Mouse (Mus musculus): Measurements from ENCODE around the gene Pdcd4.

Pdcd4 gene

DNA sequence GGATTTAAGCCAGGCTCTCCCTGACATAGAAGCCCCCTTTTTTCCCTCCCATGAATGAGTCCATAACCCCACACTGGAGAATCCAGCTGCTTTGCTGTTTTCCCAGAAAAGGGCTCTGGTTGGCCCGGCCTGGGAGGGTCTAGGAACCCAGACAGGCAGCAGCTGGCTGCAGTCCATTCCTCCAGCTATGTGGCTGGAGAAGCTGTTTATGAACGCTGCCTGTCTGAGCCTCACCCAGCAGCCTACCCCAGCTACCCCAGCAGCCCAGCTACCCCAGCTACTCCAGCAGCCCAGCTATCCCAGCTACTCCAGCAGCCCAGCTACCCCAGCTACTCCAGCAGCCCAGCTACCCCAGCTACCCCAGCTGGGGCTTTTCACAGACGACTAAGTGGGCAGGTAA lies at the start of gene Pdcd4:
Gene Pdcd4 (plus strand): TSS at position 171 of the 400 bp plus-strand sequence.
- no peaks in the 10 kb centered on the region for H3K27me3 ChIP-seq (ENCODE audit: insufficient read depth, low read length)
- no peaks in the 10 kb centered on the region for H3K9me3 ChIP-seq (ENCODE audit: low read length)
- no peak within 1 kb of the TSS for H3K4me3 ChIP-seq (replicated peaks; ENCODE audit: low read length)
- H3K4me1 ChIP-seq (replicated peaks; ENCODE audit: low read depth, low read length): peaks cover 3% of the 10 kb centered on the region; the same call in 1 of the 2 replicates
- H3K36me3 ChIP-seq (ENCODE audit: insufficient read depth, low read length): no peaks in the 10 kb centered on the region
- TF ChIP-seq NANOG (IDR thresholded peaks at IDR 0.05; ENCODE audit: borderline replicate concordance, low read length): no peak
- no peak for TF ChIP-seq POU5F1 (IDR thresholded peaks at IDR 0.05; ENCODE audit: borderline replicate concordance, low read length)
- TF ChIP-seq CTCF (conservative IDR thresholded peaks at IDR 0.05; ENCODE audit: low read length): no peak

GRCm38 (mm10) chr19:53843972-53844371 lies 48.1 kb upstream of the Pdcd4 start:
- no peaks in the 10 kb centered on the region for H3K36me3 ChIP-seq (ENCODE audit: insufficient read depth, low read length)
- H3K9me3 ChIP-seq (ENCODE audit: low read length): peaks cover 3% of the 10 kb centered on the region; the same call in 1 of the 2 replicates
- H3K27me3 ChIP-seq (ENCODE audit: insufficient read depth, low read length): peaks cover 14% of the 10 kb centered on the region
- no peak for TF ChIP-seq CTCF (conservative IDR thresholded peaks at IDR 0.05; ENCODE audit: low read length)
- H3K4me1 ChIP-seq (replicated peaks; ENCODE audit: low read depth, low read length): no peaks in the 10 kb centered on the region; the same call in 1 of the 2 replicates
- no peak overlapping the region for H3K4me3 ChIP-seq (replicated peaks; ENCODE audit: low read length)

DNA sequence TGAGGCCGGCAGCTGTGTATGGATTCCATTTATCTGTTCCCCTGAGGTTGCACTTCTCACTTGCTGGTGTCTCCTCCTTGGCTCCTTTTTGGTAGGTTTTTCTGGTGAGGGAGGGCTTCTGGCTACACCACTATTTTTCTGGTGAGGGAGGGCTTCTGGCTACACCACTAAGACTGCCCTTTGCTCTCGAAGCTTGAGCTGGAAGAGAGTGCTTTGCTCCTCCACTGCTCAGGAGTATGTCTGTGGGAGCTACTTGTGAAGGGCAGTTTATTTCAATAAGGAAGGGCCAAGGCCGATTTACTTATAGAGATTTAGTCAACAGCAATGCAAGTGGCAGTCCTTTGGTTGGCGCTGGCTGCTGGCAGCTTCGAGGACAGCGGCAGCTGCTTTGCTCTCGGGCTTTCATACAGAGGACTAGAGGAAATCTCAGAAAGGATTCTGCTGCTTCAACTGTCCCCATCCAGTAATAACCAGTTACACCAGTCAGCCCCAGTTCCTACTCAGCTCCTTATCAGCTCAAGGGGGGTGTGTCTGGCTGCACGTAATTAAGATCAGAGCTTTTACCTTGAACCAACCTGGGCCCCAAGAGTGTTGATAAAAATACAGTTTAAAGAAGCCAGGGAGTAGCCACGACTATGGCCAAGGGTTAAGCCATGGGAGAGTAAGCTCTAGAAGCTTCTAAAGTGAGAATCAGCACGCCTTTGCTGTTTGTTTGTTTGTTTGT lies 43.6 kb upstream of the Pdcd4 start:
- Histone ChIP-seq H3K4me3 (replicated peaks; ENCODE audit: low read length) (no peak overlapping the region), H3K36me3 (ENCODE audit: insufficient read depth, low read length) (no peaks in the 10 kb centered on the region), H3K27me3 (ENCODE audit: insufficient read depth, low read length) (peaks cover 12% of the 10 kb centered on the region), H3K9me3 (ENCODE audit: low read length) (peaks cover 3% of the 10 kb centered on the region; the same call in 1 of the 2 replicates), H3K4me1 (replicated peaks; ENCODE audit: low read depth, low read length) (0 out of 2 replicates have a peak, but pooled peaks cover 11% of the 10 kb centered on the region)
- TF ChIP-seq POU5F1 (IDR thresholded peaks at IDR 0.05; ENCODE audit: borderline replicate concordance, low read length) (no peak), CTCF (conservative IDR thresholded peaks at IDR 0.05; ENCODE audit: low read length) (no peak), NANOG (IDR thresholded peaks at IDR 0.05; ENCODE audit: borderline replicate concordance, low read length) (no peak)

DNA sequence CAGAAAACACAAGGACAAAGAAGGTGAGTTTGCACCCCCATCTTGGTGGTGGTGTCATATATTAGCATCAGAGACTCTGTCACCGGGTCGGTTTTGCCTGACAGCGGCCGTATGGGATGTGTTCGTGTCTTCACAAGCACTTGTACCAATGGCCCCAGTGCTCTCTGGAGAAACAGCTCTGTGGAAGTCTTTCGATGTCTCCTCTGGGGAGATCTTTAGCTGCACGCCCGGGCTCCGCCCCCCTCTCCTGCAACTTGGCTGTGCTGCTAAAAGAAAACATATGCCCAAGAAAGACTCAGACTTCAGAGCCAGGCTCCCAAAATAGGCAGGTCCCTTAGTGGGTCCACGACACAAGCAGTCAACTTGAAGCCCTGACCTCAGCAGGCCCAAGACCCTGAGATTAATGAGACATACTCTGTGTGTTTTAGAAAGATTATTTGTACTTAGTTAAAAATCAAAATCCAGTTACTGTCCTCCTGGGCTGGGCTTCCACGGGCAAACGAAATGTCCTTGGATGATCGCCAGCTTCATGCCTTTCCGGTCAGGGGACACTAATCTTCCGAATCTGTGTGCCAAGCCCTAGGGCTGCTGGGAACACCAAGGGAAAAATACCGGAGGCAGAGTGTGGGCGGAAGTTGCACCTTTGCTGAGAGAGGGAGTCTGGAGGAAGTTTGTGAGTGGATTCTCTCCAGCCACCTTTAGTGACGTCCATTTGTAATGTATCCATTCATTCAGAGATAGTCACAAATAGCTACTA lies 41.7 kb upstream of the Pdcd4 start:
- Histone ChIP-seq H3K27me3 (ENCODE audit: insufficient read depth, low read length) (peaks cover 12% of the 10 kb centered on the region), H3K4me3 (replicated peaks; ENCODE audit: low read length) (no peak overlapping the region), H3K9me3 (ENCODE audit: low read length) (no peaks in the 10 kb centered on the region), H3K36me3 (ENCODE audit: insufficient read depth, low read length) (no peaks in the 10 kb centered on the region), H3K4me1 (replicated peaks; ENCODE audit: low read depth, low read length) (0 out of 2 replicates have a peak, but pooled peaks cover 11% of the 10 kb centered on the region)
- TF ChIP-seq CTCF (conservative IDR thresholded peaks at IDR 0.05; ENCODE audit: low read length) (no peak), POU5F1 (IDR thresholded peaks at IDR 0.05; ENCODE audit: borderline replicate concordance, low read length) (no peak), NANOG (IDR thresholded peaks at IDR 0.05; ENCODE audit: borderline replicate concordance, low read length) (no peak)

GRCm38 (mm10) chr19:53851352-53851751 lies 40.7 kb upstream of the Pdcd4 start:
- H3K4me1 ChIP-seq (replicated peaks; ENCODE audit: low read depth, low read length): 0 out of 2 replicates have a peak, but pooled peaks cover 11% of the 10 kb centered on the region
- no peaks in the 10 kb centered on the region for H3K36me3 ChIP-seq (ENCODE audit: insufficient read depth, low read length)
- no peaks in the 10 kb centered on the region for H3K9me3 ChIP-seq (ENCODE audit: low read length)

GRCm38 (mm10) chr19:53851826-53852698 lies 40.0 kb upstream of the Pdcd4 start:
- Histone ChIP-seq H3K27me3 (ENCODE audit: insufficient read depth, low read length) (peaks cover 5% of the 10 kb centered on the region; the same call in 1 of the 2 replicates), H3K4me3 (replicated peaks; ENCODE audit: low read length) (no peak overlapping the region), H3K4me1 (replicated peaks; ENCODE audit: low read depth, low read length) (0 out of 2 replicates have a peak, but pooled peaks cover 13% of the 10 kb centered on the region), H3K36me3 (ENCODE audit: insufficient read depth, low read length) (no peaks in the 10 kb centered on the region), H3K9me3 (ENCODE audit: low read length) (no peaks in the 10 kb centered on the region)
- TF ChIP-seq POU5F1 (IDR thresholded peaks at IDR 0.05; ENCODE audit: borderline replicate concordance, low read length): no peak
- TF ChIP-seq CTCF (conservative IDR thresholded peaks at IDR 0.05; ENCODE audit: low read length): no peak
- no peak for TF ChIP-seq NANOG (IDR thresholded peaks at IDR 0.05; ENCODE audit: borderline replicate concordance, low read length)

More at GRCm38 (mm10) chr19:53851352-53851751, 40.7 kb upstream of the Pdcd4 start:
- Histone ChIP-seq H3K27me3 (ENCODE audit: insufficient read depth, low read length) (peaks cover 8% of the 10 kb centered on the region; the same call in 1 of the 2 replicates), H3K4me3 (replicated peaks; ENCODE audit: low read length) (no peak overlapping the region)
- TF ChIP-seq NANOG (IDR thresholded peaks at IDR 0.05; ENCODE audit: borderline replicate concordance, low read length) (no peak), POU5F1 (IDR thresholded peaks at IDR 0.05; ENCODE audit: borderline replicate concordance, low read length) (no peak), CTCF (conservative IDR thresholded peaks at IDR 0.05; ENCODE audit: low read length) (no peak)

DNA sequence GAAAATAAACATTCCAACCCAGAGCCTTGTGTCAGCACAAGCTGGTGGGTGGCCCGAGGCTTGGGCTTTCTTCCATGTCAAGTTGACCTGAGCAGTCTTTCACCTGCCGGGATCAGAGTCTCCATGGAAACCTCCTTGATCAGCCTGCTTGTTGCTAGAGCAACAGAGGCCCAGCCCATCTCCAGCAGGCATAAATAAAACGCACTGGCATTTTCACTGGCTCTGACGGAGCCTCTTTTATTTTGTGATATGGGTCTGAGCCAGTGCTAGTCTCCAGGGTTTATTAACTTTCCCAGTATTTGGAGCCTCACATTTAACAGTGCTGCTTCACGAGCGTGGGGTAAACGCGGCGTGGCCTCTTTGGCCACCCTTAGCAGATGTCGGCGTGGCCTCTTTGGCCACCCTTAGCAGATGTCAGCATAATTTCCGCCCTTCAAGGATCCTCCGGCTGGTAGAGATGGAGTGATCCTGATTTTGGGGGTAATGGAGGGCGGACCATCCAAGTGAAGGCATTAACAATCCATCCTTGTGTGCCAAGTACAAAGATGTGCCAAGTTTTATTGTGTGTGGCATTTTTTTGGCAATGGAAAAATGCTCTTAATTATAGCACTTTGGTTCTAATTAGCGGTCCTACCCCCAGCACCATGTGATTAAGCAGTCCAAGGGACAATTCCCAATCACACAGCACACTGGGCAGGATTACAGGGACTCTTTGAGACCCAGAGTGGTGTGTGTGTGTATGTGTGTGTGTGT lies 39.2 kb upstream of the Pdcd4 start:
- peaks cover under 1% of the 10 kb centered on the region; the same call in 1 of the 2 replicates for H3K27me3 ChIP-seq (ENCODE audit: insufficient read depth, low read length)
- TF ChIP-seq NANOG (IDR thresholded peaks at IDR 0.05; ENCODE audit: borderline replicate concordance, low read length) (no peak), CTCF (conservative IDR thresholded peaks at IDR 0.05; ENCODE audit: low read length) (no peak), POU5F1 (IDR thresholded peaks at IDR 0.05; ENCODE audit: borderline replicate concordance, low read length) (no peak)
- no peaks in the 10 kb centered on the region for H3K36me3 ChIP-seq (ENCODE audit: insufficient read depth, low read length)
- H3K4me3 ChIP-seq (replicated peaks; ENCODE audit: low read length): no peak overlapping the region
- no peaks in the 10 kb centered on the region for H3K9me3 ChIP-seq (ENCODE audit: low read length)
- 0 out of 2 replicates have a peak, but pooled peaks cover 13% of the 10 kb centered on the region for H3K4me1 ChIP-seq (replicated peaks; ENCODE audit: low read depth, low read length)

Measured in E14TG2a.4 (cell line).